Mouse (Mus musculus) thymus, postnatal 14 days (tissue): ENCODE measurements at regions not wholly inside any gene's neighbourhood (a gene's known extent, or its start where the extent isn't known, plus 50 kb on each side); places are given as distances from the start of the nearest gene placed in this dataset.

Experiments
- DNase-seq: peaks from one replicate; pipeline ENCODE4 v3.0.0; 2021

GRCm38 (mm10) chr2:114994691-114995347 lies 340.1 kb upstream of the Dph6 start:
- no peak for DNase-seq

- DNase-seq = no peak
Measured at GRCm38 (mm10) chr2:115013916-115014315, 359.2 kb upstream of the Dph6 start.

- DNase-seq = no peak
Measured at GRCm38 (mm10) chr2:115026777-115027176, 372.0 kb upstream of the Dph6 start.

GRCm38 (mm10) chr2:115031134-115031533 lies 376.4 kb upstream of the Dph6 start:
- no peak for DNase-seq

- DNase-seq = no peak
Measured at GRCm38 (mm10) chr2:115036205-115036604, 381.4 kb upstream of the Dph6 start.

GRCm38 (mm10) chr2:115042299-115042785 lies 387.6 kb upstream of the Dph6 start:
- DNase-seq = no peak

- no peak for DNase-seq
Measured at GRCm38 (mm10) chr2:115056327-115057070, 401.7 kb upstream of the Dph6 start.

GRCm38 (mm10) chr2:115057200-115057599 lies 402.4 kb upstream of the Dph6 start:
- DNase-seq = no peak

- no peak for DNase-seq
Measured at GRCm38 (mm10) chr2:115067489-115068163, 412.9 kb upstream of the Dph6 start.

- no peak for DNase-seq
Measured at GRCm38 (mm10) chr2:115069704-115070103, 414.9 kb upstream of the Dph6 start.

- no peak for DNase-seq
Measured at GRCm38 (mm10) chr2:115070123-115070522, 415.4 kb upstream of the Dph6 start.

- no peak for DNase-seq
Measured at GRCm38 (mm10) chr2:115070666-115071065, 415.9 kb upstream of the Dph6 start.

- no peak for DNase-seq
Measured at GRCm38 (mm10) chr2:115081563-115082291, 427.0 kb upstream of the Dph6 start.

- DNase-seq = no peak
Measured at GRCm38 (mm10) chr2:115082292-115082809, 427.6 kb upstream of the Dph6 start.

- DNase-seq = no peak
Measured at GRCm38 (mm10) chr2:115088421-115089120, 433.8 kb upstream of the Dph6 start.

- DNase-seq = no peak
Measured at GRCm38 (mm10) chr2:115090430-115091175, 435.8 kb upstream of the Dph6 start.

- DNase-seq = no peak
Measured at GRCm38 (mm10) chr2:115095351-115095750, 440.6 kb upstream of the Dph6 start.

GRCm38 (mm10) chr2:115101501-115101900 lies 446.7 kb upstream of the Dph6 start:
- no peak for DNase-seq

- no peak for DNase-seq
Measured at GRCm38 (mm10) chr2:115119429-115120205, 461.9 kb upstream of the BC052040 start.

- no peak for DNase-seq
Measured at GRCm38 (mm10) chr2:115120206-115120503, 461.4 kb upstream of the BC052040 start.
